Mouse (Mus musculus): ENCODE data around the gene Adcy10.

- TF ChIP-seq ZNF384 (IDR thresholded peaks at IDR 0.05; ENCODE audit: low read depth, low read length): no peak
- TF ChIP-seq MAFK (IDR thresholded peaks at IDR 0.05; ENCODE audit: insufficient read depth, low read depth, low read length): no peak
- TF ChIP-seq ZC3H11A (IDR thresholded peaks at IDR 0.05; ENCODE audit: borderline replicate concordance, low read depth, low read length): no peak
- no peak for TF ChIP-seq CHD2 (IDR thresholded peaks at IDR 0.05; ENCODE audit: low read depth, low read length)
- TF ChIP-seq HCFC1 (IDR thresholded peaks at IDR 0.05; ENCODE audit: borderline replicate concordance, insufficient read depth, low read length): no peak
Observed at GRCm38 (mm10) chr1:165592295-165593082, 107.5 kb downstream of the Adcy10 start.
